Mouse (Mus musculus): Measurements from ENCODE around the gene Gnaz.
A peak's percentile ranks its signal among the peaks of the same experiment; 100 is the strongest.

Gnaz gene

GRCm38 (mm10) chr10:75030234-75030633 lies 63.3 kb downstream of the Gnaz start:
- DNase-seq (ENCODE audit: low spot score), result no peak

GRCm38 (mm10) chr10:75031345-75032114 lies 64.6 kb downstream of the Gnaz start:
- no peak for DNase-seq (ENCODE audit: low spot score)

GRCm38 (mm10) chr10:75032395-75032794 lies 65.4 kb downstream of the Gnaz start, which contains the start of gene Rsph14:
Gene Rsph14, minus strand, starts transcription at chr10:75032586.
- DNase-seq (ENCODE audit: low spot score), result no peak

- DNase-seq (ENCODE audit: low spot score), result peak; percentile 9
These were observed 70.0 kb downstream of the Gnaz start, which contains the start of gene Rab36 for GRCm38 (mm10) chr10:75036883-75037379. Gene Rab36, plus strand, starts transcription at chr10:75037058.

- peak; percentile 47 for DNase-seq (ENCODE audit: low spot score)
These were observed 75.1 kb downstream of the Gnaz start for GRCm38 (mm10) chr10:75042060-75042459.

- peak; percentile 15 for DNase-seq (ENCODE audit: low spot score)
These were observed 77.5 kb downstream of the Gnaz start for GRCm38 (mm10) chr10:75044459-75044858.

- no peak for DNase-seq (ENCODE audit: low spot score)
These were observed 78.9 kb downstream of the Gnaz start for GRCm38 (mm10) chr10:75045831-75046230.

GRCm38 (mm10) chr10:75048711-75049110 lies 81.7 kb downstream of the Gnaz start:
- no peak for DNase-seq (ENCODE audit: low spot score)

GRCm38 (mm10) chr10:75051364-75052074 lies 84.5 kb downstream of the Gnaz start:
- DNase-seq (ENCODE audit: low spot score), result no peak

DNA sequence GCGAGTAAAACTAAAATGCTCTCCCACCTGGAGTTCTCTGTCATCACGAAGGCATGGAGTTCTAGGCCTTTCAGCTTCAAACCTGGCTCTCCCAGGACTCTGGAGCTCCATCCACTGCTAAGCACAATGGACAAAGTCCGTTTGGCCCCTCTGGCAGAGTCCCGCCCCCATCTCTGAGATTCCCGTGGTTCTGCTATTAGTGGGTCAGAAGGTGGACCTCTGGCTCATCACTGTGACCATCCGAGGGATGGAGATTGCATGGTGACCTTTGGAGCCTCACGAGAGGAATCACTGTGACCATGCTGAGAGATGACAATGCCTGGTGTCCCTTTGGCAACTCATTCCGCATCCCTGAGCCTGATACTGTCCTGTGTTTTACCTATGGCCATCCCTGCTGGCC lies 85.9 kb downstream of the Gnaz start:
- no peak for DNase-seq (ENCODE audit: low spot score)

DNA sequence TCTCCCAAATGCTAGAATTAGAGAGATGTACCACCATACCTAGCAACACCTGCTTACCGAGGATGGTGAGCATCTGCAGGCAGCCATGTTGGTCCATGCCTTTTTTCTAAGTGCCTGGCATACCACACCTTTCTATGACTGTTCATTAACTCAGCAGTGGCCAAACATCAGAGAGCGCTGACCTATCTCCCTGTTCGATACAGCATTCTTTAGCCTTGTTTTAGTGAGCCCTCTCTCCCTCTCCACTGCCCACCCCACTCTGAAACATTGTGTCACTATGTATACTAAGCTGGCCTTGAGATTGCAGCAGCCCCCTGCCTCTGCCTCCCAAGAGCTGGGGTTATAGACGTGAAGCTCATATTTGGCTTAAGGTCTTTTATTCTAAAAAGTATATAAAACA lies 86.7 kb downstream of the Gnaz start:
- DNase-seq (ENCODE audit: low spot score), result no peak

GRCm38 (mm10) chr10:75054125-75054524 lies 87.1 kb downstream of the Gnaz start:
- no peak for DNase-seq (ENCODE audit: low spot score)

DNA sequence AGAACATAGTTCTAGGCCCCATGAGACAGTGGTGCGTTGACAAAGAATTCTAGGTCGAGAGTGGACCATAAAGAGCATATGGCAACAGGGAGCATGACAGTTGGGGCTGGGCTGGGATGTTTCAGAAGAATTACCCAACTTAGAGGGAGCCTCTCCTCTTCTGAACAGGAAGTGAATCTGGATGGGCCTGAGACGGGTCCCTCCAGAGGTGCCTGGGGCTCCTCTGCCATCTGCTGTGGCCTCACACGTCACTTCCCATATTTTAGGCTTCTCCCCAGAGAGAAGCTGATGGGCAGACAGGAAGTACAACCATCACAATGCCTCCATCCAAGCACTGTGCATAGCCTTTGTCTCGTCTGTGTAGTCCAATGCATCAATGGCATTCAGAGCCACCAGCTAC lies 88.7 kb downstream of the Gnaz start:
- no peak for DNase-seq (ENCODE audit: low spot score)

GRCm38 (mm10) chr10:75056255-75056654 lies 89.3 kb downstream of the Gnaz start:
- DNase-seq (ENCODE audit: low spot score), result no peak

DNA sequence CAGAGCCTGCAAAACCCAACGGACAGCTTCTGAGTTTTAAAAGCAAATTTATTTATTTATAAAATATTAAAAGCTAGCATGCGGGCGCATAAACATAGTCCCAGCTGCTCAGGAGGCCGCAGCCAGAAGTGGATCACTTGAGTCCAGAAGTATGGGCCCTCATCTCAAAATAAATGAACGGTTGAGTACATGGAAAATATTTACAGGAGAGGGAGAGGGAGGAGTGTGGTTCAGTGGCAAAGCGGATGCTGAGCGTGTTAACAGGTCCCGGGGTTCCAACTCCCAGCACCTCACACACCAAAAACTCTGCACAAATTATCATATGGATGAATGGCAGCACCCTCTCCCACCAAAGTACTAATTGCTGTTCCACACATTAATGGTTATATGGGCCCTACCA lies 91.4 kb downstream of the Gnaz start:
- no peak for DNase-seq (ENCODE audit: low spot score)

DNA sequence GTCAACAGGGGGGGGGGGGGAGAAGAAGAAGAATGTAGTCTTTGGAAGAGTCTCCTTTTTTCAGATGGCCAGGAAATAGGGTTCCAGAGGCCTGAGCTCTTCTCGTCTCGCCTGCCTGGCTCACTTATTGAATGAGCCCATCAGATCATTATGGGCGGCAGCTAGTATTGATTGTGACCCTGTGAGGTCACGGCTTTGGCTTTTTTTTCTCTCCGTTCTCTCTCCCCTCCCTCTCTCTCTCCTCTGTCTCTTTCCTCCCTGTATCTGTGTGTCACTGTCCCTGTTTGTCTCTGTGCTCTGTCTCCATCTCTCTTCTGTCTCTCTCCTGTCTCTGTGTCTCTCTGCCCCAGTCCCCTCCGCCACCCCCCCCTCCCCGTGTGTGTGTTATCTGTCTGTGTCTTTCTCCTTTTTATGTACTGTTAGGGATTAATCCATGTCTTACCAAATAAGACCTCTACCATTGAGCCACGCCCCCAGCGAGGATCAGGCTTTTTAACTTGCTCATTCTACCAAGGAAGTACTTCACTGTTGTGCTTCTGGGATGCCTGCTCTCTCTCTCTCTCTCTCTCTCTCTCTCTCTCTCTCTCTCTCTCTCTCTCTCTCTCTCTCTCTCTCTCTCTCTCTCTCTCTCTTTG lies 91.9 kb downstream of the Gnaz start:
- DNase-seq (ENCODE audit: low spot score), result no peak

DNA sequence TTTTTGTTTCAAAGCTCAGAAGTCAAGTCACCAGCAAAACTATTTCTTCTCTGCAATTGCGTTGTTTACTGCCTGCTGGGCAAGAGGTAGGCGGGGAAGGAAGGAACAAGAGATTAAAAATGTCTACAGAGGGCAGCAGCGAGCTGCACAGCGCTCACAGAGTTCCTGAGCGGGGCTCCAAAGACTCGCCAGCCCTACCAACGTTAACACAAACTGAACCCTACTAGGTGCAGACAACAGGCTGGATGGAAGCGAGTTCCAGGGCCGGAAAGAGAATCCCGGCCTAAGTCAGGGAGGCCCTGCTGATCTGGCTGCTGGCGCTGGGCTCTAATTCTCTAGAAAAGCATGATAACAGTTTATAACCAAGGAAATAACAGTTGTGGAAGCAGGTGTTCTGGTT lies 92.4 kb downstream of the Gnaz start:
- DNase-seq (ENCODE audit: low spot score), result peak; percentile 46

DNA sequence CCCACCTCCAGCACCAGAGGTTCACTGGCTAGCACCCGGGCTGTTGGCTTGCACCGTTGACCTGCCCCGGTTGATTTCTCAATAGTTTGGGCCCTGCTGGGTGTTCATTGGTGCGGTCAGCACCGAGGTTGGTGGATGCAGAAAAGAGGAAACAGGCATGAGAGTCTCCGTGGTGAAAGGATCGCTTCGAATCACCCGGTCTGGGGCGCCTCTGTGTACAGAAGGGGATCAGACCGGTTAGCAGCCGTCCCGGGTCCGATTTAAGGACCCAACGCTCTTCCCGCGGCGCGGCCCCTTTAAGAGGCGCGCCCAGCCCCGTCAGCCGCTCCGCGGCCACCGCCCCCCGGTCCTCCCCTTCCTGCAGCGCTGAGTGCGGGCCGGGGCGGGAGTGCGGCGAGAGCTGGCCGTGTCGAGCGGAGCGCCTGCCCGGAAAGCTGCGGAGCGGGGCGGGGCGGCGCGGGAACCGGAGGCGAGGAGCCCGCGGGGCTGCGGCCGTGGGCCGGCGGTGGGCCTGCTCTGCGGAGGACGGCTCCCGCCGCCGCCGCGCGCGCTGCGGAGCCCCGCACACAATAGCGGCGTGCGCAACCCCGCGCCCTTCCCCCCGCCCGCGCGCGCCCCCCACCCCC lies 93.4 kb downstream of the Gnaz start, which contains the start of gene Bcr:
TSS of gene Bcr (plus strand) at position 376 of the 626 bp plus-strand sequence.
- no peak for DNase-seq (ENCODE audit: low spot score)

- DNase-seq (ENCODE audit: low spot score), result no peak
These were observed 93.9 kb downstream of the Gnaz start for GRCm38 (mm10) chr10:75060843-75061235.

DNA sequence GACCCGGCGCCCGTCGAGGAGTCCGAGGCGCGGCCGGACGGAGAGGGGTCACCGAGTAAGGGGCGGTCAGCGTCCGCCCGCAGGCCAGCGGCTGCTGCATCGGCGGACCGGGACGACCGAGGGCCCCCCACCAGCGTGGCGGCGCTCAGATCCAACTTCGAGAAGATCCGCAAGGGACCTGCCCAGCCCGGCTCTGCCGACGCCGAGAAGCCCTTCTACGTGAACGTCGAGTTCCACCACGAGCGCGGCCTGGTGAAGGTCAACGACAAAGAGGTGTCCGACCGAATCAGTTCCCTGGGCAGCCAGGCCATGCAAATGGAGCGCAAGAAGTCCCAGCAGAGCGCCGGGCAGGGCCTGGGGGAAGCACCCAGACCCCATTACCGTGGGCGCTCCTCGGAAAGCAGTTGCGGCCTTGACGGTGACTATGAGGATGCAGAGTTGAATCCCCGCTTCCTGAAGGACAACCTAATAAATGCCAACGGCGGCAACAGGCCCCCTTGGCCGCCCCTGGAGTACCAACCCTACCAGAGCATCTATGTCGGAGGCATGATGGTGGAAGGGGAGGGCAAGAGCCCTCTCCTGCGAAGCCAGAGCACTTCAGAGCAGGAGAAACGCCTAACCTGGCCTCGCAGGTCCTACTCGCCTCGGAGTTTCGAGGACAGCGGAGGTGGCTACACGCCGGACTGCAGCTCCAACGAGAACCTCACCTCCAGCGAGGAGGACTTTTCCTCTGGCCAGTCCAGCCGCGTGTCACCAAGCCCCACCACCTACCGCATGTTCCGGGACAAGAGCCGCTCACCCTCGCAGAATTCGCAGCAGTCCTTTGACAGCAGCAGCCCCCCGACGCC lies 94.6 kb downstream of the Gnaz start:
- no peak for DNase-seq (ENCODE audit: low spot score)

- DNase-seq (ENCODE audit: low spot score), result no peak
These were observed 95.2 kb downstream of the Gnaz start for GRCm38 (mm10) chr10:75062189-75062561.
